Mouse (Mus musculus): ENCODE data around the gene Aldob. TPM values are rescaled to one million over a fixed set of nuclear protein-coding genes. Genes with fewer than 3 reads are reported as not detected.

The Aldob gene
- not detected for total RNA-seq (2021)
- long read RNA-seq, experiment 1 = 0 reads
- long read RNA-seq, experiment 2 = 0 reads

- intact Hi-C loops (cut with DNase I) = no loop called here
- Histone ChIP-seq H3K4me3 (no peak within 1 kb of the TSS), H3K27ac (no peak within 1 kb of the TSS)
- DNase-seq = no peak
- no peak for TF ChIP-seq CTCF (IDR thresholded peaks at IDR 0.05)
These were observed at the start of gene Aldob for GRCm38 (mm10) chr4:49549383-49549782. Aldob (minus strand) TSS chr4:49549546.

GRCm38 (mm10) chr4:49597183-49598100 lies 48.1 kb upstream of the Aldob start, which contains the start of gene Tmem246:
Tmem246 (minus strand) TSS chr4:49597876.
- Histone ChIP-seq H3K27ac (peak within 1 kb of the TSS; percentile 96), H3K4me3 (peak within 1 kb of the TSS; percentile 97)
- intact Hi-C loops (cut with DNase I) = loop anchor here (2.0 kb wide), 1 partner anchor 31 kb away; no protein-coding TSS in a partner anchor
- peak; percentile 88 for DNase-seq
- TF ChIP-seq CTCF (IDR thresholded peaks at IDR 0.05) = no peak

GRCm38 (mm10) chr4:49596846-49597182 lies 47.5 kb upstream of the Aldob start:
- no peak for DNase-seq
- TF ChIP-seq CTCF (IDR thresholded peaks at IDR 0.05) = no peak
- intact Hi-C loops (cut with DNase I) = no loop called here
- Histone ChIP-seq H3K4me3 (peak overlapping the region; percentile 97), H3K27ac (peak overlapping the region; percentile 96)

- no peak for DNase-seq
- H3K27ac ChIP-seq = no peak overlapping the region
- no peak overlapping the region for H3K4me3 ChIP-seq
- intact Hi-C loops (cut with DNase I) = no loop called here
- TF ChIP-seq CTCF (IDR thresholded peaks at IDR 0.05) = no peak
These were observed 40.8 kb upstream of the Aldob start for GRCm38 (mm10) chr4:49590152-49590551.

GRCm38 (mm10) chr4:49586811-49587210 lies 37.5 kb upstream of the Aldob start:
- Histone ChIP-seq H3K27ac (peak overlapping the region; percentile 85), H3K4me3 (peak overlapping the region; percentile 61)
- peak; percentile 89 for DNase-seq
- TF ChIP-seq CTCF (IDR thresholded peaks at IDR 0.05) = no peak
- intact Hi-C loops (cut with DNase I) = no loop called here

- intact Hi-C loops (cut with DNase I) = no loop called here
- TF ChIP-seq CTCF (IDR thresholded peaks at IDR 0.05) = no peak
- H3K4me3 ChIP-seq = peak overlapping the region; percentile 61
- peak; percentile 39 for DNase-seq
- peak overlapping the region; percentile 85 for H3K27ac ChIP-seq
These were observed 36.3 kb upstream of the Aldob start for GRCm38 (mm10) chr4:49585524-49586101.

GRCm38 (mm10) chr4:49583965-49584831 lies 34.9 kb upstream of the Aldob start:
- Histone ChIP-seq H3K27ac (peak overlapping the region; percentile 85), H3K4me3 (peak overlapping the region; percentile 2; the same call in 1 of the 2 replicates)
- intact Hi-C loops (cut with DNase I) = no loop called here
- DNase-seq = no peak
- no peak for TF ChIP-seq CTCF (IDR thresholded peaks at IDR 0.05)

- no peak for DNase-seq
- intact Hi-C loops (cut with DNase I) = no loop called here
- no peak overlapping the region for H3K4me3 ChIP-seq
- no peak overlapping the region for H3K27ac ChIP-seq
- no peak for TF ChIP-seq CTCF (IDR thresholded peaks at IDR 0.05)
These were observed 31.9 kb upstream of the Aldob start for GRCm38 (mm10) chr4:49581256-49581655.

- no peak overlapping the region for H3K27ac ChIP-seq
- no peak for DNase-seq
- intact Hi-C loops (cut with DNase I) = no loop called here
- no peak overlapping the region for H3K4me3 ChIP-seq
- TF ChIP-seq CTCF (IDR thresholded peaks at IDR 0.05) = no peak
These were observed 22.8 kb upstream of the Aldob start for GRCm38 (mm10) chr4:49572194-49572593.

GRCm38 (mm10) chr4:49567613-49568012 lies 18.3 kb upstream of the Aldob start:
- H3K4me3 ChIP-seq = no peak overlapping the region
- no peak overlapping the region for H3K27ac ChIP-seq
- intact Hi-C loops (cut with DNase I) = no loop called here
- TF ChIP-seq CTCF (IDR thresholded peaks at IDR 0.05) = peak; percentile 97
- DNase-seq = peak; percentile 41

GRCm38 (mm10) chr4:49559915-49560772 lies 10.8 kb upstream of the Aldob start:
- peak; percentile 91 for DNase-seq
- H3K27ac ChIP-seq = peak overlapping the region; percentile 85
- intact Hi-C loops (cut with DNase I) = no loop called here
- TF ChIP-seq CTCF (IDR thresholded peaks at IDR 0.05) = no peak
- peak overlapping the region; percentile 30; the same call in 1 of the 2 replicates for H3K4me3 ChIP-seq
